Mouse (Mus musculus): ENCODE results near the gene Gart. TPM values are rescaled to one million over a fixed set of nuclear protein-coding genes. Genes with fewer than 3 reads are reported as not detected.
"Not testable (repeated sequence)": the region's sequence is repeated elsewhere in the genome, so short reads cannot be mapped to it uniquely, and the experiment has no call there.

Gart gene
- polyA plus RNA-seq, 1 experiment, result 35.4 TPM

DNA sequence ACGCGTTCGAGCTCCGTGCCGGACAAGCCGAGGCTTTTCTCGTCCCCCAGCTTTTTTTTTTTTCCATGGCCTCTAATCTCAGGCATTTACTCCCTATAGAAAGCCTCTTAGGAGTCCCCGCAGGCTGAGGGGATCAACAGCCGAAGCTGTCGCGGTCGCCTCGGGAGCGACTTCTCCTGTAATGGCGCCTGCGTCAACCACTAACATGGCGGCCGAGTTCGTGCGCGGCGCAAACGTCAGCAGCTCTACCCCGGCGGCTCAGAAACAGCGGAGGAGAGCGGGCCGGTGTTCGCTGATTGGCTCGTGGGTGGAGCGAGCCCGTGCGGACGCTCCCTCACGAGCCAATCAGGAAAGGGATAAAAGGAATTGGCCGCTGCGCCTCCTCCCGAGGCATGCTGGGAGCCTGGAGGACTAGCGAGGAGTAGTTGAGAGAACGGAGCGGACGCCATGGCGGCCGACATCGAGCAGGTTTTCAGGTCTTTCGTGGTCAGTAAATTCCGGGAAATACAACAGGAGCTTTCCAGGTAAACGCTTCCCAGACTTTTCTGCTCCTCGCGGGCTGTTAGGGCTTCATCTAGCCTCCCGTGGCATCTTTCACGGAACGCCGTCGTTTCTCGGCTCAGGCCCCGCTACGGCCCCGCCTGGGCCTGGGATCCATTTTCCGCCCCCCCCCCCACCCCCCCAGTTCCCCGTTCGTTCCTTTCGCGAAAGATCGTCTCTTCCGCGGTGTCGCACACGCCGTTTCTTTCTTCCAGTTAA is 888 bp upstream of the Gart start, which contains the start of gene Son:
Gene Son, plus strand, starts transcription at position 46 of the 759 bp plus-strand sequence.
- peak; percentile 90 for DNase-seq (ENCODE audit: low spot score)

DNA sequence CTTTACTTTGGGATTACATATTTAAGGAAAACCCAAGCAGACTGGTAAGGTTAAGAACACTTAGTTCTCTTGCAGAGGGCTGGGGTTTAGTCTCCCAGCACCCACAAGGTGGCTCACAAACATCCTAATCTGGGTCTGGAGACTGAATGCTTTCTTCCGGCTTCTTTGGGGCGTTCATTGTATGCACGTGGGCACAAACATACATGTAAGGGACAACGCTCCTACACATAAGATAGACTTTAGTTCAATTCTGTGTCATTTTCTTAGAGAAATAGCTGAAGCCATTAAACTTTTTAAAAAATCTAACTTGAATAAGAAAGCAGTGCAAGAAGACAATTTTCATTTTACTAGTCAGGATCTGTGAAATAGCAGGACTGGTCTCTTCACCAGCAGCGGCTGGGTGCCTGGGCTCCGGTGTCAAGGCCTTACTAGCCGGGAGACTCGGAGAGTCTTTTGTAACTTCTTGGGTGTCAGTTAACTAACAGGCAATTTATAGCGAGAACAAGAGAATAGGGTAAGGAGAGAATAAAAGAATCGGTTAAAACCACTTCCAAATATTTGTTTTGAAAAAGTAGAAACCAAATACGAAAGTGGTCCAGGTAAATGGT is 653 bp downstream of the Gart start:
- DNase-seq (ENCODE audit: low spot score), result no peak

DNA sequence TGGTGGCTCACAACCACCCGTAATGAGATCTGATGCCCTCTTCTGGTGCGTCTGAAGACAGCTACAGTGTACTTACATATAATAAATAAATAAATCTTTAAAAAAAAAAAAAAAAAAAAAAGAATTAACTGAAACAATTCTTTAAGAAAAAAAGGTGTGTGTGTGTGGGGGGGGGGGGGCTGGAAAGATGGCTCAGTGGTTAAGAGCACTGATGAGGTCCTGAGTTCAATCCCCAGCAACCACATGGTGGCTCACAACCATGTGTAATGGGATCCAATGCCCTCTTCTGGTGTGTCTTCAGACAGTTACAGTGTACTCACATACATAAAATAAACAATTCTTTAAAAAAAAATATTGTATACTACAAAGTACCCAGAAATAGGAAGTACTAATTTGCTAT is 1.3 kb downstream of the Gart start:
- not testable (repeated sequence) for DNase-seq (ENCODE audit: low spot score)

DNA sequence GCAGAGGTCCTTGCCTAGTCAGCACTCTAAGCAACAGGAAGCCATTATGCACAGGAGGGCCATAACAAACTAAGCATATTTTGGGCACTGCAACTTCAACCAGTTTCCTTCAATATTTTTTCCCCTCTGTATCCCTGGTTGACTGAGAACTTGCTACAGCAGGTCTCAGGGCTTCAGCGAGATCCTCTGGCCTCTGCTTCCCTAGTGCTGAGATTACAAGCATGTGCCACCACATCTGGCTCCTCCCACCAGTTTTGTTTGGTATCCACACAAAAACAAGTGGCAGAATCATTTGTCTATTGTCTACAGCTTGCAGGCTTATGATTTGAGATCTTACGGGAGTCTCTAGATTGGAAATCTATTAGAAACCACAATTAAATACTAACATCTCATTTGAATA is 1.9 kb downstream of the Gart start:
- DNase-seq (ENCODE audit: low spot score), result no peak

DNA sequence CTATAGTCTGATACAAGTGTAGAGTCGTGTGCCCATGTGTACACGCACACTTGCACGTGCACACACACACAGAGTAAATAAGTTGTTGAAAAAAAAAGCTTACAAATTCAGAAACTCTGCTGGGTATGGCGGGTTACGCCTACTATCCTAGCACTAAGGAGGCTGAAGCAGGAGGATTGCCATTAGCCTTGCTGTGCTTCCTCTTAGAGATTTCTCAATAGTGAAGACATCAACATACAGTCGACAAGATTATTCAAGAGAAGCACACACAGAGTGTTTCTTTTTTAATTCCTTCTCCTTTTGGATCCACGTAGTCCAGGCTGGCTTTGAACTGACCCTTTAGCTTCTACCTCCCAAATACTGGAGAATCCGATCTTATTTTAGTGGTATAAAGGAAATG is 6.6 kb downstream of the Gart start:
- DNase-seq (ENCODE audit: low spot score), result no peak

DNA sequence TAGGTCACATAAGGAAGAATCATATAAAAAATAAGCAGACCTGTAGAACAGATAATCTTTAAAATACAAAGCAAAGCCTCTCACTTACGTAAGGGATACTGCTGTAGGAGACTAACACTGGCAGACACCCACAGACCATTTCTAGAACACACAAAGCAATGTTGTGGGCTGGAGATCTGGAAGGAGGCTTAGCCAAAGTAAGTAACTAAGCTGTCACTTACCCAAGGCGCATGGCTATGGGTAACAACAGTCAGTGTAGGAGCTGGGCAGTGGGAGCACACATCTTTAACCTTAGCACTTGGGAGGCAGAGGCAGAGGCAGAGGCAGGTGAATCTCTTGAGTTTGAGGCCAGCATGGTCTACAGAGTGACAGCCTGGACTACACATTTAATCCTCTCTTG is 7.1 kb downstream of the Gart start:
- DNase-seq (ENCODE audit: low spot score), result no peak

DNA sequence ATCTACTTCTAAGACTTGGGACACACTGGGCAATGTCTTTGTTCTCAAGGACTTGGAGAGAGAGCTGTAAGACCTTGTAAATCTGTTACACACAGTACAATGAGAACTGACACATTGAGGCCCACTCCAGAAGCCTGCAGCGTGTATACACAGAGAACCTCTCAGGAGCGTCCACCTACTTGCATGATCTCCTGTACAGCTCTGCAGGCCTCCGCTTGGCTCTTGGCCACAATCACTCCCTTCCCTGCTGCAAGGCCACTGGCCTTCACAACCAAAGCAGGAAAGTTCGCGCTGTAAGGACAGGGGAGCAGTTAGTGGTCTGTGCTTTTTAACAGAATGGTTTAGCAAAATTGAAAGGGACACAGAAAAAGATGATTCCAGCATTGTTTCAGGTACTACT is 7.6 kb downstream of the Gart start:
- no peak for DNase-seq (ENCODE audit: low spot score)

DNA sequence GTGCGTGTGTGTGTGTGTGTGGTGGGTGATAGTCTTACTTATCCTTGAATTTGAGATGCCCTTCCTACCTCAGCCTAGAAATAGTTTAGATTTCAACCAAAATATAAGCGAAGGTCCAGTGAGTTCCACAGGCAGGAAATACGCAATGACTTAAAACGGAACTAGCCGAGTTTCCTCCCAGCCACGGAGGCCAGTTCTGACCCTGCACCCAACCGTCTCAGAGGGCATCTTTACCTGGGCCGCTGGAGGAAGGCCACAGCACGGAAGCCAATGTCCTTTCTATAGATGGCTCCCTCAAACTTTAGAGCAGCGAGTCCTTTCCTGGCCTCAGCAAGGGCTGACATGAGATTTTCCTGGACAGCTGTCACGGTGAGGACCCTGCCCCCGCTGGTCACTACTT is 13.1 kb downstream of the Gart start:
- no peak for DNase-seq (ENCODE audit: low spot score)

DNA sequence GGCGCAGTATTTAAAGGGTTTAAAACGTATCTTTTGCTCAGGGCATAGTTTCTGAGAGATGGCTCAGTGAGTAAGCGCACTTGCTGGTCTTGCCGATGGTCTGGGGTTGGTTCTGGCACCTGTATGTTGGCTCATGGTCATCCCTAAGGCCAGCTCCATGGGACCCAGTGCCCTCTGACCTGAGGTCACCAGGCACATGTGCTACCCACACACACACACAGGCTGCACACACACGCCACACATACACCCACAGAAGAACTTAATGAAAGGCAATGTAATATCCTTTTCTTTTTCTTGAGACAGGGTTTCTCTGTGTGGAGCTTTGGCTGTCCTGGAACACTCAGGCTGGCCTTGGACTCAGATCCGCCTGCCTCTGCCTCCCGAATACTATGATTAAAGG is 13.8 kb downstream of the Gart start:
- no peak for DNase-seq (ENCODE audit: low spot score)

DNA sequence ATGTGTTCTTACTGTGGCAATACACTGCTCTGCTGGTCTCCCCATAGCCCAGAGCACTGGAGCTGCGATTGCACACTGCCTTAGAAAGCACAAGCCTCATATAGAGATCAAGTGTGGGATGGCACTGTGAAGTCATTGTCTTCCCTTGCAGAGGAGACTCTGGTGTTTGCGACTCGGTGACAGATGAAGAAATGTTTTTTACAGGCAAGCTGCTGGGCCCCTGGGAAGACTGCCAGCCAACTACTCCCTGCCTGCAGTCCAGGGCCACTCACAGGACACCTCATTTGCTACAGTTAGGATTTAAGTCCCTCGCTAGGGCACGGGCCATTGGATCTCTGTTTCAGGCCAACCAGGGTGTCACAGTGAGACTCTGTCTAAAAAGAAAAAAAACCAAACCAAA is 14.3 kb downstream of the Gart start:
- DNase-seq (ENCODE audit: low spot score), result no peak

DNA sequence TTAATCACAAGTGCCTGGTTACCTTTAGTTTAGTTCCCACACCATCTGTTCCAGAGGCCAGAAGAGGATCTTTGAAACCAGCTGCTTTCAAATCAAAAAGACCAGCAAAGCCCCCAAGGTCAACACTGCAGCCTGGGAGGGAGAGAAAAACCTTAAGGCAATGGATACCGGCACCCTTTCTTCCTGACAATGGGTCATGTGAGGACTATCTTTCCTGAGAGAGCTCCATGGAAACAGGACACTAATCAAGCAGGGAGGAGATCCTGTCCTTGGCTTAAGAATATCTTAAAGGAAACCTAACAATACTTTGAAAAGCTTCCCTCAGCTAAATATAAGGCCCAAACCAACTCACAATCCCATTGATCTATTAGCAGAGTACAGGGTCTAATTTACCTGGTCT is 16.2 kb downstream of the Gart start:
- no peak for DNase-seq (ENCODE audit: low spot score)

DNA sequence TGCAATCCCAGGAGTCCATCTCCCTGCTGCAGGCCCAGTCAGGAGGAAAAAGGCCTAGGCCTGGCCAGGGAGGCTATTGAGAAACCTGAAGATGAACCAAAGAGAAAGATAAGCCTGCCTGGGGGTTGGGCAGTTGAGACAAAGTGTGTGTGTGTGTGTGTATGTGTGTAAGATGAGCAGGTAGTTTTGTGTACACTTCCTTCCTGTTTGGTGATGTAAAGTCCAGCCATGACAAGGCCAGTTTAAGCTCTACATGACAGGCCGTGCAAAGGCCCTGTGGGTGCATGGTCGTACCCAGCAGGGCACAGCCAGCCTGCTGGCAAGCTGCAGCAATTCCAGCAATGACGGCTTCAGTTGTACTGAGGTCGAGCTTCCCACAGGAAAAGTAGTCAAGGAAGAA is 17.0 kb downstream of the Gart start:
- DNase-seq (ENCODE audit: low spot score), result no peak

DNA sequence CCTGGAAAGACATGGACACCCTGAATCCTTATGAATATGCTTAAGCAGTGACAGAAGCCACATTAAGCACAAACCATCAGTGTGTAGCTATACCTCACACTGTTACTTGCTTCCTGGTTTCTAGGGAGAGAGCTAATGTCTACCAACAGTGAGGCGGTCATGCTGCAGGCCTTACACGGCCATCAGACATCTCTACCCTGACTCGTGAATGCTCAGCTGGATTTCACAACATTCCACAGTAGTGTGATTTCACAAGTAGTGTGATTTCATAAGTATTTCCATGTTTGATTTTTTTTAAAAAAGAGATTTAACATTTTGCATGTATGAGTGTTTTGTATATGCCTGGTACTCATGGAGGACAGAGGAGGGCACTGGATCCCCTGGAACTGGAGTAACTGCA is 18.1 kb downstream of the Gart start:
- no peak for DNase-seq (ENCODE audit: low spot score)

DNA sequence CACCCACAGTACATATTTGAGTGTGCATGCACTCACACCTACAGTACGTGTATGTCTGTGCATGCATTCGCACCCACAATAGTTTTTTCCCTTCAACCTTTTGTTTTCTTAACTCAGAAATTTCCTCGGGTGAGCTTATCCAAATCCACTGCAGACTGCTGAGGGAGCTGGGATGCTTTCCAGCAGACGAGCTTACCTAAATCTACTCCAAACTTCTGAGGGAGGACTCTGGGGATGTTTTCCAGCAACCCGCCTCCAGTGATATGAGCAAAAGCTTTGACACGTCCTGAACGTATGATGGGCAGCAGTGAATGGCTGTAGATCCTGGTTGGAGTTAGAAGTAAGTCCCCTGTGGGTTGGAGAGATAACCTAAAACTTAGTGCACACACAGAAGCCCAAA is 18.9 kb downstream of the Gart start:
- DNase-seq (ENCODE audit: low spot score), result no peak

DNA sequence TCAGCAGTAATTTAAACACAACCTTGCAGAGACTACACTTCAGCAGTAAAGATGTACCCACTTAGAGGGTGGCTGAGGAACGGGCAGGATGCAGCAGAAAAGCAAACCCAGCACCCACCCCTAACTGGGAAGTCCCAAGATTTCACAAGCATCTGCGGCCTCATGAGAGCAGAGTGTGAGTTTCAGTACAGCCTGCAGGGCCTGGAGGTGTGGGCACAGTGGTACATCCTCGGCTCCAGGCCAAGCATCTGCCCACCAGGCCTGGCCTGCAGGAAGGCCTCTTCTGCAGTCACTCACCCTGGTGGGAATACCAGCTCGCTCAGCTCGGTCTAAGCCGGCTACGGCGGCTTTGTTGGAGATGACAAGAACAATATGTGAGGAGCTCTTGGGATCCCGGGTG is 23.7 kb downstream of the Gart start:
- no peak for DNase-seq (ENCODE audit: low spot score)

DNA sequence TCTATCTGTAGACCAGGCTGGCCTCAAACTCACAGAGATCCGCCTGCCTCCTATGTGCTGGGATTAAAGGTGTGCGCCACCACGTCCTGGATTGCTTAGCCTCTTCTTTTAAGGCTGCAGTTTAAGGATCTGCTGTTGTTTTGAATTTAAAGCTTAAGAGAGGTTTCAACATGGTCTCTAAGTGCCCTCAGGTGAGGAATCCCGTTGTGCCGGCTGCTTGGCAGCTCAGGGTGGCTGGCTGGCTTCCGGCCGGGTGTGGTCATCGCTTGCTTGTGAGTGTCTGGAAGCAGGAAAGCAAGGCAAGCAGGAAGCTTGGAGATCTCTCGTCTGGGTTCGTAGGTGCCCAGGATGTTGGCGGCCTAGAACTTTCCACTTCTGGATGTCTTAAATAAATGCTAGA is 25.8 kb downstream of the Gart start:
- DNase-seq (ENCODE audit: low spot score), result no peak

DNA sequence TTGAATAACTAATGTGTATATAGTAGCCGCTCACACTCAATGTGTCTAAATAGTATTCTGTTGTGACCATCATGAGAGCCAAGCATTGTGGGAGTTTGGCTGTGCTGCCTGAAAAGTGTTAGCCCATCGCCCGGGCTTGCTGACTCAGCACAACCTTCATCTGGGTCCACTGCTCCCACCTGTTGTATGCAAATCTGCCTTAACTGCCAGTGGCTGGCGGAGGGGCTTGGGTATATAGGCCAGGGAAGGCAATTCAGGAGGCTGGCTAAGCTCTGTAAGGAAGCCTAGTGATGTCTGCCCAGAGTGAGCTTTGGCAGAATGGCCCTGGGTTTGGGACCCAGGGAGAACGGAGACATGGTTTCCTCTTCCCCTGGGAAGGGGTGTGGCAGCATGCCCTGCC is 26.6 kb downstream of the Gart start:
- no peak for DNase-seq (ENCODE audit: low spot score)

DNA sequence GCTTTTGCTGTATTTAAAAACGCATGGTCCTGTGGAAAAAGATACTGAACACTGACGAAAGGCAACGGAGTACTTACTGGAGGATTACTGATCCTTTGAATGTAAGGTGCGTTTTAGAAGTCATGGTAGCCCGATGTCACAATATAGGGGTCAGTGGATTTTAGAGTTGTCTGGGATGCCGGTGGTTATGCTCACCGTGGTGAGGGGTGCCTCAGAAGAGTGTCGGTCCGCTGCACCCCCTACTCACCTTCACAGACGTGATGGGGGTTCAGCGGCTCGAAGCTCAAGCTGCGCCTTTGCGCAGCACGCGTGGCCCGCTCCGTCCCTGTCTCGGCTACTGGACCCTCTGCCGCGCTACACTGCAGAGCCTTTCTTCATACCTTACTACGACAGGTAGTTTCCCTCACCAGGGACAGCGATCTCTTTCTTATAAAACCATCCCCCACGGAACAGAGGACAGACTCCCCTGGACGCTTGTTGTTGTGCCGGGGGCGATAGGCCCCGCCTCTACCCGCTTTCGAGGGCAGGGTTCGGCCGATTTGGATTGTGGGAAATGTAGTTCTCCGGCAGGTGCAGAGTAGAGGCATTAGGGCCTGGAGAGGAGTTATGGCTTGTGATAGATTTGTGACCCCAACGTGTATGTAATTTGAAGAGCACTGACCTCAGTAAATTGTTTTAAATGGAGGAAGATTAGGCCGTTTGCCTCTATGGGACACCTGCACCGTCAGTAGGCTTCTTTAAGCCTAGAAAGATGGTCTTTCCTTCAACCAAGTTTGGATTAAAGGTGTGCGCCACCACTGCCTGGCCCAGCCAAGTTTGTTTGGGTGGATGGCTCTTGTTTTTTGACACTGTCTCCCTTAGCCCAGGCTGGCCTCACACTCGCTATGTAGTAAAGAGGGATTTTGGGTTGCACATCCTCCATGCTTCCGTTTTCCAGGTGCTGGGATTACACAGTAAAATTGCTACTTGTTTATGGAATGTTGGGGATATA is 27.9 kb downstream of the Gart start, which contains the start of gene Dnajc28:
Gene Dnajc28, minus strand, starts transcription at position 516 of the 991 bp plus-strand sequence.
- peak; percentile 48 for DNase-seq (ENCODE audit: low spot score)

DNA sequence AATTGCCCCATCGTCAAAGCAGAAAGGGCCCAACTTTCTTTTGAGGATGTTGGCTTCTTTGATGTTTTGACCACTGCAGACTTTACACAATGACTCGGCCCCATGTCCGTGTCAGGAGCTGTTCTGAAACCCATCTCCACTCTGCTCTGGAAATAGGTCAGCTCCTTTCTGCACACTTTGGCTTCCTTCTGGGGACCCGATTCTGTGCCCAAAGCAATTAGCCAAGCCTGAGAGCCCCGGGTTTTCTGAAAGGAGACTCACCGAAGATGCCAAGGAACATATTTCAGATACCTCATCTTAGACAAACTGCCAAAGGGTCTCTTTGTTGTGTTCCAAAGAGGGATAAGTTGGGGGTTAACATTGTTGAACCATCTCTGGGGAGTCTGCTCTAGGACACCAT is 32.2 kb downstream of the Gart start:
- no peak for DNase-seq (ENCODE audit: low spot score)

DNA sequence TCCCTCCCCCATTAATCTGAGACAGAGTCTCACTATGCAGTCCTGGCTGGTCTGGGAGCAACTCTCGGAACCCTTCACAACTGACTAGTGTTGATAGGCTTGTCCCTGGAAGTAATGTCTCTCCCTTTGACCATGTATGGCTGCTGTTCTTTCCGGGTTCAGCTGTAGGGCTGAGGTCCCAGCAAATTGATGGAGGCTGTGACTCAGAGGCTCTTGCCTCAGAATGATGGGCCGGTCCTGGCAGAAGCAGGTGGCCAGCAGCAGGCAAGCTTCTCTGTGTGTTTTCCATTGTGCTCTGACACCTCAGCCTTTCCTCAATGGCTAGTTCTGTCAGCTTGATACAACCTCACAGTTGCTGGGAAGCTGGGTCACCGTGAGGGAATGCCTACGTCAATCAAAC is 34.2 kb downstream of the Gart start:
- no peak for DNase-seq (ENCODE audit: low spot score)

DNA sequence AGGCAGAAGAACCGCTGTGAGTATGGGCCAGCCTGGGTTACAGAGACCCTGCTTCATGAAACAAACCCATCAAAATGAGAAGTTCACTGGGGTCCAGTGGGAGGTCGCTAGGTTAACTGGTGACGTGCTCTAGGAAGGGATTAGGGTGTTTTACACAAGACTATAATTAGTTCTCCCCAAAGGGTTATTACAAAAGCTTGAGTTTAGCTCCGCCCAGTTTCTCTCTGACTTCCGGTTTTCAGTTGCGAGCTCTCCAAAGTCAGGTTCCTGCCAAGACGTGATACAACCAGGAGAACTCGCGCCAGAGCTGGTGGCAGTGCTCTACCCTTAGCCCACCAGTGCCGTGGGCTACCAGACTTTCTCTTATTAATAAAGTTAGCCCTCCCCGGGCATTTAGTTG is 35.5 kb downstream of the Gart start:
- no peak for DNase-seq (ENCODE audit: low spot score)

DNA sequence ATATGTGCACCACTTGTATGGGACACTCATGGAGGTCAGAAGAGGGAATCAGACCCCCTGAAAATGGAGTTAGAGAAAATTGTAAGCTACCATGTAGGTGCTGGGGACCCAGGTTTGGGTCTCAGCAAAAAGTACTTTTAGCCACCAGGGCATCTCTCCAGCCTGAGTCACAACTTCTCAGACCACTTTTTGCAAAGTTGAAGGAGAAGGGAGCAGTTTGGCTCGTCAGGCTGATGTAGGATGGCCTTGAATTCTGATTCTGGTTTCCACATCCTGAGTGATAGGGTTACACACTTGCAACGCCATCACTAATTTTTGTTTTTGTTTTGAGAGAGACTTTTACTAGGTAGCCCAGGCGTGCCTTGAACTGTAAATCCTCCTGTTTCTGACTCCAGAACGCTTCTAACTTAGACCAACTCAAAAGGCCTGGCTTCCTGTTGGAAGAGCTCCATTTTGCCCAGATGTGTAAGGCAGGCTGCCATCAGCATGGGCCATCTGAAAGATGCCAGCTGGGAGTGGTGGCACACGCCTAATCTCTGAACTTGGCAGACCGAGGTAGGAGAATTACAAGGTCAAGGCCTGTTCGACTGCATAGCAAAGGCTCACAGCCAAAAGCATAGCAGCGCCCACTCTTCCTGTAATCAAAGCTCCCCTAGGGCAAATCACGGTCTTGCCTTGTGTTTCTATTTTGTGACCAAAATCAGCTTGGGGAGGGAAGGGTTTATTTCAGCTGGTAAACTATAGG is 37.1 kb downstream of the Gart start:
- no peak for DNase-seq (ENCODE audit: low spot score)
